Mouse (Mus musculus): Measurements from ENCODE around the gene Myo1g. TPM values are rescaled to one million over a fixed set of nuclear protein-coding genes. Genes with fewer than 3 reads are reported as not detected.

Myo1g gene
- 291 to 316 TPM (median 300 TPM) in 4 replicates for total RNA-seq (2023; ENCODE audit: inconsistent age)

DNA sequence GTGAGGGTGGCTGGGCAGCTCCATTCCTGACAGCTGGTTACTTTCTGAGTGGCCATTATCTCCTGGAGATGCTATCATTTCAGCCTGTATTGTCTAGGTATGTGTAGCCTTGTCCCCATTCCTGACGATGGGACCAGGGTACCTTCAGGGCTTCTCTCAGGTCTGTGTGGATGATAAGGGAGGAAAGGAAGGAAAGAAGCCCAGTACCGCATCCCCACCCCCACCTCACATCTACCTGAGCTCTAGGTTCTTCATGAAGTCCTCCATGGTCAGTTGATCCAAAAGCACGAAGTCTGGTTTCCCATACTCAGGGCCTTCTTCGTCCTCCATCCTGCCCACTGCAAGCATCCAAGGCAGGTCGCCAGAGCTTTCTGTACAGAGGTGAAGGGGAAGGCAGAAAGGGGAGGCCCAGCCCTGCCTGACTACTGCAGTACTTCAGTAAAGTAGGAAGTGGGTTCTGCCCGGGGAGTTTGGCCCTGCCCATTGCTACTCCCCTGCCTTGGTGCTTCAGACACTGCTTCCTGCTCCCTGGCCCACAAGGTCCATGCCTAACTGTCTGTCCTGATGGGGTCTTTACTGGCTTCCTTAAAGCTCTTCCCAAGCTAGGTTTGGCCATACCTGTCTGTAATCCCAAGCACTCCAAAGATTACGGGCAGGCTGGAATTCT, at the start of gene Myo1g:
TSS of gene Myo1g (minus strand) at position 459 of the 667 bp plus-strand sequence.

DNA sequence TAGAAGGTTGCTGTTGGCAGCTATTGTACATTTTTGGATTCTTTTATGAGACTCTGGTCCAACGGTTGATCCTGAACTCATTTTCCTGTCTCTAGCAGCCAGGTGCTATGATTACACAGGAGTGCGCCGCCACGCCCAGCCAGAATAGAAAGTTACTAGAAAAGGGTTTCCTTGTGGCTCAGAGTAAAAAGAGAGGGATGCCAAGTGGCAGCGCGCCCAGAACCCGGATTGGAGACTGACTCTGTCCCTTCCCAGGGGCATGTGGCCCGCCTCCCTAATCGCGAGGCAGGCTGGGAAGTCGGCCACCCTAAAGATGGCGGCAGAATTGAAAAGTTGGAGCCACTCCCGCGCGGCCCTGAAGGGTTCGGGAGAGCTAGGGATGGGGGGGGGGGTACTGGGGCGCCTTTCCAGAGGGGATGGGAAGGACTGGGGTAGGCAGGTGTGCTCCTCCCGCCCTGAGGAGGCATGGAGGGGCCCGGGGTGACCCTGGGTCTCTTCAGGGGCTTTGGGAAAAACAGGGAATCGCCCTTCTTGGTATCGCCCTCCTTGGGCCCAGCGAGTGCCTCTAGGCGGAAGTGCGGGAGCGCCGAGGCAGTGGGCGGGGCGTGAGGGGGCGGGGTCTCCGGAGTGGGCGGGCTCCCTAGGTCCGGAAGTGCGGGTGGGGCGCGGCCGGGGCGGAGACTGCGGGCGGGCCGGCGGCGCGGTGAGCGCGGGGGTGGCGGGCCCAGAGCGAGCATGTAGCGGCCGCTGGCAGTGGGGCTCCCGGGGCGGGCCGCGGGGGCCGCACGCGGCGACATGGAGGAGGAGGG, 25.6 kb upstream of the Myo1g start, which contains the start of gene Ccm2:
TSS of gene Ccm2 (plus strand) at position 683 of the 809 bp plus-strand sequence.

GRCm38 (mm10) chr11:6475867-6476484, 44.8 kb downstream of the Myo1g start, which contains the start of gene Purb:
Purb (minus strand) TSS chr11:6475917.

Other genes with a start within 250 kb of the Myo1g start
- 34.2 to 42.9 TPM (median 38.0 TPM) in 4 replicates for gene Tmed4, start 246.1 kb downstream of the Myo1g start, total RNA-seq (2023; ENCODE audit: inconsistent age)
- 182 to 192 TPM (median 187 TPM) in 4 replicates for gene Ogdh, start 229.3 kb downstream of the Myo1g start, total RNA-seq (2023; ENCODE audit: inconsistent age)
- gene Zmiz2, start 131.9 kb downstream of the Myo1g start, total RNA-seq (2023; ENCODE audit: inconsistent age) = 156 to 179 TPM (median 172 TPM) in 4 replicates
- gene Ppia, start 105.5 kb downstream of the Myo1g start, total RNA-seq (2023; ENCODE audit: inconsistent age) = 1,109 to 1,160 TPM (median 1,157 TPM) in 4 replicates
- 48.2 to 60.5 TPM (median 58.2 TPM) in 4 replicates for gene H2afv, start 76.5 kb downstream of the Myo1g start, total RNA-seq (2023; ENCODE audit: inconsistent age)
- gene Purb, start 45.0 kb downstream of the Myo1g start, total RNA-seq (2023; ENCODE audit: inconsistent age) = 76.5 to 81.5 TPM (median 78.9 TPM) in 4 replicates
- 257 to 287 TPM (median 265 TPM) in 4 replicates for gene Ccm2, start 25.9 kb upstream of the Myo1g start, total RNA-seq (2023; ENCODE audit: inconsistent age)
- gene Nacad, start 85.1 kb upstream of the Myo1g start, total RNA-seq (2023; ENCODE audit: inconsistent age) = 0.39 to 0.58 TPM (median 0.45 TPM) in 4 replicates
- gene Tbrg4, start 105.1 kb upstream of the Myo1g start, total RNA-seq (2023; ENCODE audit: inconsistent age) = 132 to 146 TPM (median 142 TPM) in 4 replicates
- gene Wap, start 117.7 kb upstream of the Myo1g start, total RNA-seq (2023; ENCODE audit: inconsistent age) = not detected in 4 replicates
- not detected in 4 replicates for gene Ramp3, start 137.6 kb upstream of the Myo1g start, total RNA-seq (2023; ENCODE audit: inconsistent age)

Measured in B cell, adult (primary cell).